Mouse (Mus musculus) lung, postnatal 0 days (tissue): ENCODE measurements around the gene Dclk3.

Experiments
- CTCF ChIP-seq: IDR thresholded peaks from 2 replicates; pipeline ENCODE4 v1.5.1; 2016; ENCODE audit warnings: antibody characterized with exemption, mild to moderate bottlenecking
- EP300 ChIP-seq: IDR thresholded peaks from 2 replicates; pipeline ENCODE4 v1.6.1; 2016; ENCODE audit warnings: antibody characterized with exemption, mild to moderate bottlenecking, control low read depth

GRCm38 (mm10) chr9:111400089-111400488, 38.8 kb upstream of the Dclk3 start:
- TF ChIP-seq CTCF, result no peak
- no peak for TF ChIP-seq EP300
